ENCODE assay signal across 15 mouse cellular contexts in genomic region chr4:101656056-101656455, GRCm38 (mm10). TPM values are rescaled to one million over a fixed set of nuclear protein-coding genes. Genes with fewer than 3 reads are reported as not detected.
DNase-seq lines count a peak whose midpoint lies in the region; ATAC-seq and TF ChIP-seq lines count a peak whose summit lies in the region.
"Had no signal": no experiment of that assay in that cellular context is flagged by ENCODE, and none has a peak within 500 bp of the region (broad histone marks: within the 10 kb centered on the region; RNA-seq: fewer than 3 reads in every experiment).

No protein-coding gene starts in this region.

- no peak for TF ChIP-seq POLR2A in CH12.LX (IDR thresholded peaks at IDR 0.05; ENCODE audit: low read depth, low read length)
- no peak for TF ChIP-seq POLR2A in bone marrow, adult 2 months (IDR thresholded peaks at IDR 0.05; ENCODE audit: borderline replicate concordance, control insufficient read depth, low read depth, low read length)

- dilution Hi-C loops in CH12.LX (cut with MboI; ENCODE audit: extremely low pct_ligation_motif_present, extremely low pct_unique_long_range_greater_than_20kb, low sequenced_read_pairs), result no loop called here

- H3K4me3 ChIP-seq in kidney, embryonic 14.5 days (ENCODE audit: low read length), result no peak overlapping the region
- H3K4me3 ChIP-seq in CH12.LX (replicated peaks in 1 of 3; ENCODE audit: low read depth in 2 of 3, low read length in 2 of 3, poor library complexity in 1 of 3), result no peak overlapping the region
- no peak overlapping the region for H3K4me3 ChIP-seq in bone marrow, adult 2 months (replicated peaks; ENCODE audit: control insufficient read depth, low read depth, low read length)
- no peak overlapping the region for H3K4me3 ChIP-seq in liver, embryonic 12.5 days
- H3K4me3 ChIP-seq in hindbrain, embryonic 11.5 days (ENCODE audit: low read depth, low read length), result no peak overlapping the region
- H3K4me3 ChIP-seq: forebrain, embryonic 15.5 days; neural tube, embryonic 15.5 days; stomach, embryonic 15.5 days had no signal

- H3K9me3 ChIP-seq in kidney, embryonic 14.5 days (ENCODE audit: control insufficient read depth, low read length), result no peaks in the 10 kb centered on the region
- no peaks in the 10 kb centered on the region for H3K9me3 ChIP-seq in CH12.LX (replicated peaks; ENCODE audit: low read length)
- H3K9me3 ChIP-seq in liver, embryonic 12.5 days (replicated peaks), result no peaks in the 10 kb centered on the region
- H3K9me3 ChIP-seq in hindbrain, embryonic 11.5 days (ENCODE audit: control insufficient read depth, low read length), result no peaks in the 10 kb centered on the region
- H3K9me3 ChIP-seq: forebrain, embryonic 15.5 days; neural tube, embryonic 15.5 days; stomach, embryonic 15.5 days had no signal

- no peaks in the 10 kb centered on the region for H3K27me3 ChIP-seq in kidney, embryonic 14.5 days (ENCODE audit: control insufficient read depth, insufficient read depth, low read length)
- no peaks in the 10 kb centered on the region for H3K27me3 ChIP-seq in CH12.LX (replicated peaks)
- no peaks in the 10 kb centered on the region for H3K27me3 ChIP-seq in liver, embryonic 12.5 days (replicated peaks)
- no peaks in the 10 kb centered on the region for H3K27me3 ChIP-seq in hindbrain, embryonic 11.5 days (ENCODE audit: control insufficient read depth, insufficient read depth, low read length)
- H3K27me3 ChIP-seq: forebrain, embryonic 15.5 days; neural tube, embryonic 15.5 days; stomach, embryonic 15.5 days had no signal

- peak; percentile 40 for DNase-seq in kidney, postnatal 14 days
- DNase-seq in CH12.LX (ENCODE audit: extremely low read depth), result no peak
- no peak for DNase-seq in urinary bladder, postnatal 36 days (ENCODE audit: low spot score in 2 of 2)
- no peak for DNase-seq in spleen, postnatal 10 days (ENCODE audit: low spot score in 2 of 2)
- DNase-seq in hindbrain, embryonic 11.5 days (ENCODE audit: low spot score), result no peak
- DNase-seq: adrenal gland, postnatal 14 days; cerebellum, postnatal 25 days; lung, embryonic 14.5 days had no signal

- no peak overlapping the region for H3K4me2 ChIP-seq in kidney, embryonic 14.5 days (replicated peaks; ENCODE audit: low read depth, low read length)
- H3K4me2 ChIP-seq in CH12.LX (ENCODE audit: insufficient read depth, low read depth, poor library complexity, severe bottlenecking), result peak overlapping the region; percentile 54
- H3K4me2 ChIP-seq in liver, embryonic 12.5 days, result 0 out of 2 replicates have a peak overlapping the region, but pooled peaks have one; percentile 39
- no peak overlapping the region for H3K4me2 ChIP-seq in hindbrain, embryonic 11.5 days (replicated peaks; ENCODE audit: low read depth, low read length)
- H3K4me2 ChIP-seq: forebrain, embryonic 15.5 days; hindbrain, embryonic 14.5 days; lung, embryonic 14.5 days; neural tube, embryonic 15.5 days; stomach, embryonic 15.5 days had no signal

- 75% methylated on average over 15 of the region's 15 CpGs for WGBS in kidney, embryonic 14.5 days
- 71% methylated on average over 15 of the region's 15 CpGs for WGBS in bone marrow, adult 2 months
- WGBS in liver, embryonic 12.5 days (ENCODE audit: insufficient replicate concordance), result 76% methylated on average over 15 of the region's 15 CpGs
- WGBS in hindbrain, embryonic 11.5 days, result 77% methylated on average over 15 of the region's 15 CpGs

- no peak for TF ChIP-seq RAD21 in CH12.LX (IDR thresholded peaks at IDR 0.05; ENCODE audit: low read depth, low read length)

- TF ChIP-seq CTCF in CH12.LX (conservative IDR thresholded peaks at IDR 0.05 in 1 of 2, IDR thresholded peaks at IDR 0.05 in 1 of 2; ENCODE audit: low read depth in 2 of 2, low read length in 2 of 2), result no peak
- TF ChIP-seq CTCF in bone marrow, adult 2 months (IDR thresholded peaks at IDR 0.05; ENCODE audit: control insufficient read depth, insufficient read depth, low read length), result no peak

- peaks cover 14% of the 10 kb centered on the region; the same call in 1 of the 2 replicates for H3K36me3 ChIP-seq in kidney, embryonic 14.5 days (ENCODE audit: control insufficient read depth, insufficient read depth, low read length)
- peaks cover 17 to 65% of the 10 kb centered on the region in 2 experiments for H3K36me3 ChIP-seq in CH12.LX (replicated peaks in 1 of 2; ENCODE audit: control insufficient read depth in 1 of 2, insufficient read depth in 1 of 2, low read length in 1 of 2)
- H3K36me3 ChIP-seq in liver, embryonic 12.5 days, result peaks cover 72% of the 10 kb centered on the region
- no peaks in the 10 kb centered on the region for H3K36me3 ChIP-seq in hindbrain, embryonic 11.5 days (ENCODE audit: control insufficient read depth, insufficient read depth, low read length)

- no peak for TF ChIP-seq EP300 in CH12.LX (IDR thresholded peaks at IDR 0.05; ENCODE audit: low read length)

- no peak overlapping the region for H3K27ac ChIP-seq in kidney, embryonic 14.5 days (ENCODE audit: low read depth, low read length)
- no peak overlapping the region for H3K27ac ChIP-seq in CH12.LX (ENCODE audit: insufficient read depth, low read depth)
- 0 out of 2 replicates have a peak overlapping the region, but pooled peaks have one; percentile 23 for H3K27ac ChIP-seq in bone marrow, adult 2 months (ENCODE audit: control insufficient read depth, insufficient read depth, low read depth, low read length, poor library complexity)
- H3K27ac ChIP-seq in liver, embryonic 12.5 days, result peak overlapping the region; percentile 92
- no peak overlapping the region for H3K27ac ChIP-seq in hindbrain, embryonic 11.5 days (ENCODE audit: low read depth, low read length)
- H3K27ac ChIP-seq: forebrain, embryonic 15.5 days; hindbrain, embryonic 14.5 days; neural tube, embryonic 15.5 days; stomach, embryonic 15.5 days had no signal

- H3K9ac ChIP-seq in kidney, embryonic 14.5 days (ENCODE audit: low read depth, low read length), result no peak overlapping the region
- H3K9ac ChIP-seq in CH12.LX (ENCODE audit: insufficient read depth, low read depth), result peak overlapping the region; percentile 13; the same call in 1 of the 2 replicates
- H3K9ac ChIP-seq in liver, embryonic 12.5 days, result no peak overlapping the region
- no peak overlapping the region for H3K9ac ChIP-seq in hindbrain, embryonic 11.5 days (ENCODE audit: low read depth, low read length)
- H3K9ac ChIP-seq: forebrain, embryonic 15.5 days; hindbrain, embryonic 14.5 days; lung, embryonic 14.5 days; neural tube, embryonic 15.5 days; stomach, embryonic 15.5 days had no signal

- ATAC-seq in kidney, embryonic 14.5 days (ENCODE audit: low FRiP score, low TSS enrichment), result no peak
- no peak for ATAC-seq in liver, embryonic 12.5 days
- ATAC-seq in hindbrain, embryonic 11.5 days (ENCODE audit: low FRiP score), result no peak
- ATAC-seq: forebrain, embryonic 15.5 days had no signal

- no peaks in the 10 kb centered on the region for H3K79me2 ChIP-seq in CH12.LX (replicated peaks; ENCODE audit: control insufficient read depth, extremely low read depth, insufficient read depth, poor library complexity, severe bottlenecking)

- in situ Hi-C loops in CH12.LX (cut with MboI; ENCODE audit: low pct_ligation_motif_present, low pct_unique_long_range_greater_than_20kb, low sequenced_read_pairs), result no loop called here

- H3K4me1 ChIP-seq in kidney, embryonic 14.5 days (ENCODE audit: control insufficient read depth, insufficient read depth, low read length), result no peaks in the 10 kb centered on the region
- H3K4me1 ChIP-seq in CH12.LX (ENCODE audit: control insufficient read depth in 1 of 2, insufficient read depth in 2 of 2), result peaks cover 4 to 24% of the 10 kb centered on the region in 2 experiments
- peaks cover 4% of the 10 kb centered on the region; the same call in 1 of the 2 replicates for H3K4me1 ChIP-seq in bone marrow, adult 2 months (ENCODE audit: control insufficient read depth, insufficient read depth, low read length)
- peaks cover 60% of the 10 kb centered on the region for H3K4me1 ChIP-seq in liver, embryonic 12.5 days
- no peaks in the 10 kb centered on the region for H3K4me1 ChIP-seq in hindbrain, embryonic 11.5 days (replicated peaks; ENCODE audit: control insufficient read depth, insufficient read depth, low read length)
- H3K4me1 ChIP-seq: forebrain, embryonic 15.5 days; neural tube, embryonic 15.5 days; stomach, embryonic 15.5 days had no signal

TF ChIP-seq in CH12.LX, 34 proteins besides CTCF, POLR2A, EP300 and RAD21:
- TF ChIP-seq USF1 (IDR thresholded peaks at IDR 0.05; ENCODE audit: low read depth, low read length) (no peak), ELF1 (IDR thresholded peaks at IDR 0.05; ENCODE audit: low read depth, low read length) (peak; percentile 29; the same call in 1 of the 2 replicates), SIN3A (IDR thresholded peaks at IDR 0.05; ENCODE audit: low read length) (no peak), BHLHE40 (IDR thresholded peaks at IDR 0.05; ENCODE audit: low read depth, low read length) (peak; percentile 57; the same call in 1 of the 2 replicates), E2F4 (IDR thresholded peaks at IDR 0.05; ENCODE audit: insufficient replicate concordance, low read depth, low read length) (0 out of 2 replicates have a peak, but pooled peaks have one; percentile 28)

RNA-seq across cellular contexts. Expression of gene Leprot, which starts 8.5 kb away (rescaled TPM):
- polyA plus RNA-seq in kidney, embryonic 14.5 days (2014; fragmentation: Nextera tagmentation; extraction: Ambion mirVana), result 71.4 and 84.2 TPM in 2 replicates
- total RNA-seq in CH12.LX (2012; rRNA removed), result 17.6 and 19.9 TPM in 2 replicates
- 24.2 and 24.9 TPM in 2 replicates for total RNA-seq in CH12.LX (2014; rRNA removed)
- polyA plus RNA-seq in CH12.LX (2012; ENCODE audit: insufficient read length, low read depth), result 26.6 and 29.2 TPM in 2 replicates
- 18.7 and 30.9 TPM in 2 replicates for polyA plus RNA-seq in bone marrow, adult 2 months (2011; ENCODE audit: insufficient read depth, insufficient read length, low replicate concordance, missing spikeins)
- 48.1 and 51.2 TPM in 2 replicates for polyA plus RNA-seq in liver, embryonic 12.5 days (2016; fragmentation: Nextera tagmentation; extraction: Ambion mirVana)
- polyA plus RNA-seq in hindbrain, embryonic 11.5 days (2014; fragmentation: Nextera tagmentation; extraction: Ambion mirVana), result 78.1 and 83.3 TPM in 2 replicates

Comparison
In these comparisons a context has a peak if more than half of its experiments do, and no peak if none do; other contexts are left out.
1. H3K27ac ChIP-seq: peak in bone marrow, adult 2 months (single experiment) and liver, embryonic 12.5 days (single experiment); none in kidney, embryonic 14.5 days (single experiment), CH12.LX (single experiment) and hindbrain, embryonic 11.5 days (single experiment).
2. H3K4me2 ChIP-seq: peak in CH12.LX (single experiment) and liver, embryonic 12.5 days (single experiment); none in kidney, embryonic 14.5 days (single experiment) and hindbrain, embryonic 11.5 days (single experiment).